Mouse (Mus musculus): ENCODE measurements around the gene Zcwpw1.

- TF ChIP-seq CTCF (IDR thresholded peaks at IDR 0.05; ENCODE audit: borderline replicate concordance, insufficient read depth, low read length) (no peak), POLR2A (IDR thresholded peaks at IDR 0.05; ENCODE audit: low read depth, low read length) (no peak)
Observed at GRCm38 (mm10) chr5:137757887-137758286, 29.7 kb upstream of the Zcwpw1 start.

Measured in embryonic fibroblast, embryonic 13.5 days (primary cell).